Mouse (Mus musculus): ENCODE measurements around the gene Smcr8. TPM values are rescaled to one million over a fixed set of nuclear protein-coding genes. Genes with fewer than 3 reads are reported as not detected.

The Smcr8 gene
- total and polyA plus RNA-seq, 2 experiments from 2014 or later, result 2.1 to 7.6 TPM

GRCm38 (mm10) chr11:60734206-60734605 lies 43.1 kb upstream of the Smcr8 start:
- Histone ChIP-seq H3K27ac (ENCODE audit: low read depth) (no peak overlapping the region), H3K4me3 (ENCODE audit: low read depth, low read length) (no peak overlapping the region), H3K9ac (replicated peaks; ENCODE audit: low read depth, low read length) (no peak overlapping the region), H3K9me3 (replicated peaks; ENCODE audit: control insufficient read depth, low read length) (no peaks in the 10 kb centered on the region), H3K4me2 (ENCODE audit: low read depth, low read length) (no peak overlapping the region), H3K27me3 (ENCODE audit: control insufficient read depth, insufficient read depth, low read length) (no peaks in the 10 kb centered on the region), H3K4me1 (ENCODE audit: control insufficient read depth, insufficient read depth) (peaks cover 4% of the 10 kb centered on the region; the same call in 1 of the 2 replicates), H3K36me3 (replicated peaks; ENCODE audit: control insufficient read depth, insufficient read depth, low read length) (peaks cover 23% of the 10 kb centered on the region)
- DNase-seq (ENCODE audit: low spot score) (no peak), ATAC-seq (ENCODE audit: insufficient read depth, low read depth) (no peak)
- TF ChIP-seq CTCF (IDR thresholded peaks at IDR 0.05; ENCODE audit: low read depth) (no peak), EP300 (IDR thresholded peaks at IDR 0.05; ENCODE audit: low read depth) (no peak)
- whole genome bisulfite sequencing, result 58% methylated on average over 2 of the region's 2 CpGs

GRCm38 (mm10) chr11:60735191-60735590 lies 42.1 kb upstream of the Smcr8 start:
- no peak overlapping the region for H3K4me2 ChIP-seq (ENCODE audit: low read depth, low read length)
- no peaks in the 10 kb centered on the region for H3K4me1 ChIP-seq (ENCODE audit: control insufficient read depth, insufficient read depth)
- no peak overlapping the region for H3K4me3 ChIP-seq (ENCODE audit: low read depth, low read length)
- ATAC-seq (ENCODE audit: insufficient read depth, low read depth) (no peak), DNase-seq (ENCODE audit: low spot score) (no peak)
- no peaks in the 10 kb centered on the region for H3K27me3 ChIP-seq (ENCODE audit: control insufficient read depth, insufficient read depth, low read length)
- H3K9me3 ChIP-seq (replicated peaks; ENCODE audit: control insufficient read depth, low read length), result no peaks in the 10 kb centered on the region
- peaks cover 23% of the 10 kb centered on the region for H3K36me3 ChIP-seq (replicated peaks; ENCODE audit: control insufficient read depth, insufficient read depth, low read length)
- no peak overlapping the region for H3K27ac ChIP-seq (ENCODE audit: low read depth)
- no peak overlapping the region for H3K9ac ChIP-seq (replicated peaks; ENCODE audit: low read depth, low read length)
- TF ChIP-seq EP300 (IDR thresholded peaks at IDR 0.05; ENCODE audit: low read depth) (no peak), CTCF (IDR thresholded peaks at IDR 0.05; ENCODE audit: low read depth) (0 out of 2 replicates have a peak, but pooled peaks have one; percentile 14)
- WGBS, result 74% methylated on average over 5 of the region's 5 CpGs

GRCm38 (mm10) chr11:60736491-60736890 lies 40.8 kb upstream of the Smcr8 start:
- Histone ChIP-seq H3K4me2 (ENCODE audit: low read depth, low read length) (no peak overlapping the region), H3K27me3 (ENCODE audit: control insufficient read depth, insufficient read depth, low read length) (no peaks in the 10 kb centered on the region), H3K36me3 (replicated peaks; ENCODE audit: control insufficient read depth, insufficient read depth, low read length) (peaks cover 17% of the 10 kb centered on the region), H3K4me1 (ENCODE audit: control insufficient read depth, insufficient read depth) (no peaks in the 10 kb centered on the region), H3K4me3 (ENCODE audit: low read depth, low read length) (no peak overlapping the region), H3K27ac (ENCODE audit: low read depth) (no peak overlapping the region), H3K9ac (replicated peaks; ENCODE audit: low read depth, low read length) (no peak overlapping the region), H3K9me3 (replicated peaks; ENCODE audit: control insufficient read depth, low read length) (no peaks in the 10 kb centered on the region)
- 76% methylated on average over 3 of the region's 3 CpGs for WGBS
- TF ChIP-seq EP300 (IDR thresholded peaks at IDR 0.05; ENCODE audit: low read depth), result no peak
- TF ChIP-seq CTCF (IDR thresholded peaks at IDR 0.05; ENCODE audit: low read depth), result no peak
- ATAC-seq (ENCODE audit: insufficient read depth, low read depth), result no peak
- no peak for DNase-seq (ENCODE audit: low spot score)

DNA sequence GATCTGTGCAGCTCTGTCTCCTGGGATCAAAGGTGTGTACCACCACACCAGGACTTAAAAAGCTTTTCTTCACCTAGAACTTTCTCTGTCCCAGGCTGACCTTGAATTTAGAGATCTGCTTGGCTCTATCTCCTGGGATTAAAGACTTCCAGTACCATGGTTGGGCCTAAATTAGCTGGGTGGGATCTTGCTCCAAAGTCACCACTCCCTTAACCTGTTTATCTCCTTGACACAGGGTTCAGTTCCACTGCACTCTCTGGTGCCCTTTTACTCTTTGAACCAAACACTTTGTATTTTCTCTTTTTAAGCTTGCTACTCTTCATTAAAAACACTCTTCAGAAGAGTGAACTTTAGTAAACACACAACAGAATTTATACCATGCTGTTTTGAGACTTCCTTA lies 39.9 kb upstream of the Smcr8 start:
- no peaks in the 10 kb centered on the region for H3K9me3 ChIP-seq (replicated peaks; ENCODE audit: control insufficient read depth, low read length)
- no peak overlapping the region for H3K4me3 ChIP-seq (ENCODE audit: low read depth, low read length)
- peaks cover 19% of the 10 kb centered on the region for H3K36me3 ChIP-seq (replicated peaks; ENCODE audit: control insufficient read depth, insufficient read depth, low read length)
- TF ChIP-seq CTCF (IDR thresholded peaks at IDR 0.05; ENCODE audit: low read depth) (no peak), EP300 (IDR thresholded peaks at IDR 0.05; ENCODE audit: low read depth) (no peak)
- no peak overlapping the region for H3K4me2 ChIP-seq (ENCODE audit: low read depth, low read length)
- no peaks in the 10 kb centered on the region for H3K4me1 ChIP-seq (ENCODE audit: control insufficient read depth, insufficient read depth)
- ATAC-seq (ENCODE audit: insufficient read depth, low read depth), result no peak
- no peak overlapping the region for H3K27ac ChIP-seq (ENCODE audit: low read depth)
- DNase-seq (ENCODE audit: low spot score), result no peak
- H3K27me3 ChIP-seq (ENCODE audit: control insufficient read depth, insufficient read depth, low read length), result no peaks in the 10 kb centered on the region
- H3K9ac ChIP-seq (replicated peaks; ENCODE audit: low read depth, low read length), result no peak overlapping the region

DNA sequence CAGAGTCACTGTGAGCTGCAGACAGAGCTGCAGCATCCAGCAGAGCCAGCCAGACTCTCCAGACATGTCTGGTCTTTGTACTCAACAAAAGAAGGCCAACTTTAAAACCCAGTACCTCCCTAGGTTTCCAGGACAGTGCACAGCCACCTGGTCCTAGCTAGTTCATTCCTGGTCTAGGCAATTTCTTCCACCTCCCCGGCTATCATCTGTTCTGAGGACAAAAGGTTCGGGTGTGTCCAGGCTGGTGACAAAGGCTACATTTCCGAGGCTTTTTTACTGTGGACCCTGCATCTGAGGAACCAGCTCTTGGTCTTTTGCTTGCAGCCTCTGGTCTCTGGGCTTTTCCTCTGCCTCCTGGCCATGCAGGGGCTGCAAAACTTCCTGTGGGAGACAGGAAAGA lies 37.0 kb upstream of the Smcr8 start:
- Histone ChIP-seq H3K4me1 (ENCODE audit: control insufficient read depth, insufficient read depth) (no peaks in the 10 kb centered on the region), H3K36me3 (replicated peaks; ENCODE audit: control insufficient read depth, insufficient read depth, low read length) (peaks cover 39% of the 10 kb centered on the region), H3K4me3 (ENCODE audit: low read depth, low read length) (no peak overlapping the region), H3K9me3 (replicated peaks; ENCODE audit: control insufficient read depth, low read length) (no peaks in the 10 kb centered on the region), H3K9ac (replicated peaks; ENCODE audit: low read depth, low read length) (no peak overlapping the region), H3K27me3 (ENCODE audit: control insufficient read depth, insufficient read depth, low read length) (no peaks in the 10 kb centered on the region), H3K27ac (ENCODE audit: low read depth) (no peak overlapping the region), H3K4me2 (ENCODE audit: low read depth, low read length) (no peak overlapping the region)
- ATAC-seq (ENCODE audit: insufficient read depth, low read depth) (no peak), DNase-seq (ENCODE audit: low spot score) (no peak)
- WGBS, result 72% methylated on average over 3 of the region's 3 CpGs
- TF ChIP-seq EP300 (IDR thresholded peaks at IDR 0.05; ENCODE audit: low read depth), result no peak
- no peak for TF ChIP-seq CTCF (IDR thresholded peaks at IDR 0.05; ENCODE audit: low read depth)

DNA sequence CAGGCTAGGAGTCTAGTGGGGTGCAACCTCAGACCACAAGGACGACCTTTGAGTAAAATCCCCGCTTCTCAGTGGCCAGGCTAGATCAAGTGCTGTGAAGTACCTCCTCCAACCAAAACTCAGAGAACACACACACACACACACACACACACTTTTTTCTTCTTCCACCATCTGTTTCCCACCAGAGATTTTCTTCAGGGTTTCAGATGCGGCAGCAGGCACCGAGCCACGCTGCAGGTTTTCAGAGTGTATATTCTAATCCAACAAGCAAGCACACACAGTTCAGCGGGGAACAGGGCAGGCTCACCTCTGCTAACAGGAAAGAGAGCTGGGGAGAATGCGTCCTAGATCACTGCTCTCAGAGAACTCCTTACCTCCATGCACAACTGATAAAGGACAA lies 21.8 kb upstream of the Smcr8 start:
- Histone ChIP-seq H3K4me1 (ENCODE audit: control insufficient read depth, insufficient read depth) (no peaks in the 10 kb centered on the region), H3K9me3 (replicated peaks; ENCODE audit: control insufficient read depth, low read length) (no peaks in the 10 kb centered on the region), H3K9ac (replicated peaks; ENCODE audit: low read depth, low read length) (no peak overlapping the region), H3K36me3 (replicated peaks; ENCODE audit: control insufficient read depth, insufficient read depth, low read length) (peaks cover 78% of the 10 kb centered on the region), H3K4me2 (ENCODE audit: low read depth, low read length) (no peak overlapping the region), H3K4me3 (ENCODE audit: low read depth, low read length) (no peak overlapping the region), H3K27ac (ENCODE audit: low read depth) (no peak overlapping the region), H3K27me3 (ENCODE audit: control insufficient read depth, insufficient read depth, low read length) (no peaks in the 10 kb centered on the region)
- 89% methylated on average over 7 of the region's 7 CpGs for WGBS
- ATAC-seq (ENCODE audit: insufficient read depth, low read depth) (no peak), DNase-seq (ENCODE audit: low spot score) (no peak)
- no peak for TF ChIP-seq CTCF (IDR thresholded peaks at IDR 0.05; ENCODE audit: low read depth)
- TF ChIP-seq EP300 (IDR thresholded peaks at IDR 0.05; ENCODE audit: low read depth), result no peak
